Mouse (Mus musculus) hindbrain, postnatal 0 days (tissue): ENCODE data around the gene Gm20388. TPM values are rescaled to one million over a fixed set of nuclear protein-coding genes. Genes with fewer than 3 reads are reported as not detected.

Experiments
- ATAC-seq: fragments of 200-750 bp; cut with Nextera tagmentation; 2 replicates; pipeline ENCODE4 v1.8.0; 2017; ENCODE audit warnings: mild to moderate bottlenecking, moderate TSS enrichment, moderate library complexity
- DNase-seq: peaks from one replicate; pipeline ENCODE4 v3.0.0-alpha.2; 2015; ENCODE audit warnings: low spot score
- H3K27ac ChIP-seq: fragments of 300-500 bp; sonication (generic); 2 replicates; pipeline ENCODE4 v1.5.1; 2014; ENCODE audit warnings: mild to moderate bottlenecking
- H3K27me3 ChIP-seq: fragments of 300-500 bp; sonication (generic); 2 replicates; pipeline ENCODE4 v1.6.1; 2014; ENCODE audit warnings: low read length, mixed read lengths; ENCODE audit not compliant: insufficient read depth
- H3K36me3 ChIP-seq: fragments of 300-500 bp; sonication (generic); 2 replicates; pipeline ENCODE4 v1.6.1; 2014; ENCODE audit warnings: low read length, mixed read lengths; ENCODE audit not compliant: insufficient read depth
- H3K4me1 ChIP-seq: fragments of 300-500 bp; sonication (generic); 2 replicates; pipeline ENCODE4 v1.6.1; 2014; ENCODE audit warnings: antibody characterized with exemption, low read length, mixed read lengths; ENCODE audit not compliant: insufficient read depth
- H3K4me2 ChIP-seq: fragments of 300-500 bp; sonication (generic); 2 replicates; pipeline ENCODE4 v1.6.1; 2014; ENCODE audit warnings: low read depth, mild to moderate bottlenecking, low read length, moderate library complexity, mixed read lengths
- H3K4me3 ChIP-seq: fragments of 300-500 bp; sonication (generic); 2 replicates; pipeline ENCODE4 v1.5.1; 2014; ENCODE audit warnings: low read length
- H3K9ac ChIP-seq: fragments of 300-500 bp; sonication (generic); replicated peaks from 2 replicates; pipeline ENCODE4 v1.6.1; 2014; ENCODE audit warnings: mild to moderate bottlenecking, low read length, moderate library complexity, mixed read lengths
- H3K9me3 ChIP-seq: fragments of 300-500 bp; sonication (generic); 2 replicates; pipeline ENCODE4 v1.6.1; 2016; ENCODE audit warnings: low read length, mixed read lengths
- CTCF ChIP-seq: IDR thresholded peaks from 2 replicates; pipeline ENCODE4 v1.5.1; 2016; ENCODE audit warnings: antibody characterized with exemption, control low read depth, low read depth
- WGBS: fragments of 180-500 bp; shearing (Covaris S2); extraction: QIAGEN DNeasy Blood & Tissue Kit; methylation state at CpG from one replicate; pipeline ENCODE4 v1.1.7; 2014; 5-methylcytosine and 5-hydroxymethylcytosine counted together
- polyA plus RNA-seq: library from polyadenylated mRNA; unstranded; fragments of >200 nt; fragmentation: Nextera tagmentation; extraction: Ambion mirVana; gene quantifications from 2 replicates; pipeline ENCODE4 v1.2.1, GENCODE M21; 2015
- total RNA-seq: library from RNA; depleted of rRNA; stranded (reverse); fragments of >200 nt; gene quantifications from 2 replicates; pipeline ENCODE4 v1.2.3, GENCODE M21; 2014

Gm20388 gene
- total and polyA plus RNA-seq, 2 experiments from 2014 or later: 71.3 TPM; not detected in 1

DNA sequence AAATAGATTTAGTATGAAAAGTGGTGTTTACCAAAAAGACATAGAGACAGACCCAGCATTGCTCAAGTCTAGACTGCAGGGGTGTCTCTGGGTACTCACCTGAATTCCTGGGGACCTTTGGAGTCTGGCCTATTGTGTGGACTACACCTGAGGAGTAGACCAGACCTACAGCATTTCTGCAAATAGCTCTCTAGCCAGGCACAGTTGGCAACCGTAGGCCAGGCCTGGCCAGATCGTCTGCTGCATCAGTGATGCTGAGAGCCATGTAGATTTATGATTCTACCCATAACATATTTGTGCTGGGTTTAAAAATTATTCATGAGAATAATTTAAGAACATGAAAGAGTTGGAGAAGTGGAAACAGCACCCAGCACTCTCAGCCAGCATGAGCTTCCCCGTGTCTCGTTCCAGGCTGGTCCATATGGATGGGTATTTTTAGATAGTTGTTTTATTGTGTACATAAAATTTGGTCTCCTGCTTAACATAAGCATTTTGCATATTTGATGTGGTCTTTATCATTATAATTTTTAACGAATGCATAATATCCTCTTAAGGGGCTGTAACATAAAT is 4378.9 kb downstream of the Gm20388 start:
- H3K4me1 ChIP-seq: peaks cover 20% of the 10 kb centered on the region

DNA sequence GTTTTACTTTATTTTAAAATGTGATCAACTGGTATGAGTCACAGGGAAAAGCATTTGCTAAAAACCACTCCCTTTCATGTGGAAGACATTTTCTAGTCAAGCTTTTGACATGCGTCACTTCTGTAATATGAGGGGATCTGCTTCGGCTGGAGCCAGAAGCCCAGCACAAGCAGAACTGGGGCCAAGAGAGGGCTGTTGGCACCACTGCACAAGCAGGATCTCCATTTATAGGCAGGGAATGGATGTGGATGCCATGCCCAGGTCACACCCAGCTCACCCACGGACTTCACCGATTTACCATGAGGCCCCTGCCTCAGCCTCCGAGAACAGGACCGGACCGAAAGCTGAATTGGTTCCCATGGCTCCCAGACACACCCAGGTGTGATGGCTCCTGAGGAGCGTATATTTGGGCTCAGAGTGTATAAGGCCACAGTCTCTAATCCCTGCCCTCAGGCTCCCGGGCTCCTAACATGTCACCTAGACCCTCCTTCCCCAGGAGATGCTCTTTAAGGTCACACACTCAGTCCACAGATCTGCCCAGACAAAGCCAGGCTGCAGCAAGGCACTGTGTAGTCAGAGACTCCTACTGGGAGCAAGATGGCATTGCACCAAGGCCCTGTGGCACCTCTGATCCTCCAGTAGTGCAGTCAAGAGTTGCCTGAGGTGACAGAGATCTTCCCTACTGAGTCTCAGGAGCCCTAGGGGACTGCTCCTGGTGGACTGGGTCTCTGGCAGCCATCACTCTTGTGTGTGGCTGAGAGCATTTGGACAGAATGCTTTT is 4380.5 kb downstream of the Gm20388 start:
- no peaks in the 10 kb centered on the region for H3K9me3 ChIP-seq
- H3K27me3 ChIP-seq: no peaks in the 10 kb centered on the region
- TF ChIP-seq CTCF: peak; percentile 53
- H3K4me2 ChIP-seq: no peak overlapping the region
- H3K4me1 ChIP-seq: peaks cover 6% of the 10 kb centered on the region; the same call in 1 of the 2 replicates
- DNase-seq (peak; percentile 48), ATAC-seq (no peak)
- H3K36me3 ChIP-seq: no peaks in the 10 kb centered on the region
- no peak overlapping the region for H3K9ac ChIP-seq
- H3K27ac ChIP-seq: no peak overlapping the region
- 86% methylated on average over 9 of the region's 9 CpGs for WGBS
- no peak overlapping the region for H3K4me3 ChIP-seq

More for the DNA sequence above, 4378.9 kb downstream of the Gm20388 start:
- 79% methylated on average over 5 of the region's 5 CpGs for WGBS
- DNase-seq (no peak), ATAC-seq (no peak)
- no peaks in the 10 kb centered on the region for H3K9me3 ChIP-seq
- H3K4me2 ChIP-seq: no peak overlapping the region
- H3K27me3 ChIP-seq: no peaks in the 10 kb centered on the region
- H3K4me3 ChIP-seq: no peak overlapping the region
- no peak overlapping the region for H3K9ac ChIP-seq
- no peak for TF ChIP-seq CTCF
- no peak overlapping the region for H3K27ac ChIP-seq
- no peaks in the 10 kb centered on the region for H3K36me3 ChIP-seq

GRCm38 (mm10) chr8:124291693-124292092 is 4381.1 kb downstream of the Gm20388 start:
- no peak for TF ChIP-seq CTCF
- DNase-seq (no peak), ATAC-seq (no peak)
- Histone ChIP-seq H3K9me3 (no peaks in the 10 kb centered on the region), H3K4me1 (peaks cover 4% of the 10 kb centered on the region; the same call in 1 of the 2 replicates), H3K36me3 (no peaks in the 10 kb centered on the region), H3K4me3 (no peak overlapping the region), H3K4me2 (no peak overlapping the region), H3K27ac (no peak overlapping the region), H3K9ac (no peak overlapping the region), H3K27me3 (no peaks in the 10 kb centered on the region)
- 88% methylated on average over 5 of the region's 5 CpGs for WGBS

GRCm38 (mm10) chr8:124292965-124293364 is 4382.3 kb downstream of the Gm20388 start:
- DNase-seq (no peak), ATAC-seq (no peak)
- peaks cover 4% of the 10 kb centered on the region; the same call in 1 of the 2 replicates for H3K4me1 ChIP-seq
- H3K36me3 ChIP-seq: no peaks in the 10 kb centered on the region
- H3K27ac ChIP-seq: no peak overlapping the region
- H3K4me2 ChIP-seq: no peak overlapping the region
- no peak overlapping the region for H3K9ac ChIP-seq
- H3K4me3 ChIP-seq: no peak overlapping the region
- 65% methylated on average over 9 of the region's 9 CpGs for WGBS
- TF ChIP-seq CTCF: no peak
- H3K27me3 ChIP-seq: no peaks in the 10 kb centered on the region
- no peaks in the 10 kb centered on the region for H3K9me3 ChIP-seq

DNA sequence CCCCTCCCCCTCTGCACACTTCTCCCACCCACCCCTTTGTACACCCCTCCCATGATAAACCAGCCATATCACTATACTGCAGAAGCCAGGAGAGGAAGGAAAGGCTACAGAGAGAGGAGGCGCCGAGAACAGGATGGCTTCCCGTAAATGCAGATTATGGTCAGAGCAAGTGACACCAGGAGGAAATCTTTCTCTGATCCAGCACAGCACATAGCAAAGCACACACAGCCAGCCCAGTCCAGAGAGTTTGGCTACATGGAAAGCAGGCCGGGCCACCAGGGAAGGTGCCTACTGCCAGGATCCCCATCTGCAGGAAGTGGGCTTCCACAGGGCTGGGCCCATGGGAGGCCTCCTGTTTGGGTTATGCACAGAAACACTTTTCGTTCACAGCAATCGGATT is 4383.8 kb downstream of the Gm20388 start:
- ATAC-seq: no peak
- WGBS: 56% methylated on average over 6 of the region's 6 CpGs

GRCm38 (mm10) chr8:124294900-124295299 is 4384.3 kb downstream of the Gm20388 start:
- Histone ChIP-seq H3K4me2 (no peak overlapping the region), H3K27ac (no peak overlapping the region), H3K27me3 (no peaks in the 10 kb centered on the region), H3K9ac (no peak overlapping the region), H3K4me1 (peaks cover 4% of the 10 kb centered on the region; the same call in 1 of the 2 replicates), H3K9me3 (no peaks in the 10 kb centered on the region), H3K36me3 (no peaks in the 10 kb centered on the region), H3K4me3 (no peak overlapping the region)
- TF ChIP-seq CTCF: no peak
- no peak for DNase-seq
- WGBS: 62% methylated on average over 10 of the region's 10 CpGs
- peak; percentile 47; the same call in 1 of the 2 replicates for ATAC-seq

More for the DNA sequence above, 4383.8 kb downstream of the Gm20388 start:
- H3K4me3 ChIP-seq: no peak overlapping the region
- TF ChIP-seq CTCF: no peak
- no peaks in the 10 kb centered on the region for H3K36me3 ChIP-seq
- no peak overlapping the region for H3K27ac ChIP-seq
- H3K27me3 ChIP-seq: no peaks in the 10 kb centered on the region
- H3K4me2 ChIP-seq: no peak overlapping the region
- no peak for DNase-seq
- peaks cover 4% of the 10 kb centered on the region; the same call in 1 of the 2 replicates for H3K4me1 ChIP-seq
- H3K9ac ChIP-seq: no peak overlapping the region
- H3K9me3 ChIP-seq: no peaks in the 10 kb centered on the region

- no peak for TF ChIP-seq CTCF
- H3K4me1 ChIP-seq: peaks cover 4% of the 10 kb centered on the region; the same call in 1 of the 2 replicates
- DNase-seq: no peak
- H3K4me3 ChIP-seq: no peak overlapping the region
- no peaks in the 10 kb centered on the region for H3K27me3 ChIP-seq
- H3K36me3 ChIP-seq: no peaks in the 10 kb centered on the region
- no peaks in the 10 kb centered on the region for H3K9me3 ChIP-seq
- peak; percentile 12; the same call in 1 of the 2 replicates for ATAC-seq
- H3K9ac ChIP-seq: no peak overlapping the region
- H3K4me2 ChIP-seq: no peak overlapping the region
- H3K27ac ChIP-seq: no peak overlapping the region
- 88% methylated on average over 6 of the region's 6 CpGs for WGBS
Observed at GRCm38 (mm10) chr8:124295357-124295756, 4384.7 kb downstream of the Gm20388 start.
